Mouse (Mus musculus) midbrain, embryonic 16.5 days (tissue): ENCODE results near the gene Pphln1. TPM values are rescaled to one million over a fixed set of nuclear protein-coding genes. Genes with fewer than 3 reads are reported as not detected.

Experiments
- ATAC-seq: fragments of 200-750 bp; cut with Nextera tagmentation; 2 replicates; pipeline ENCODE4 v1.8.0; 2017; ENCODE audit warnings: moderate TSS enrichment
- H3K27ac ChIP-seq: fragments of 300-500 bp; sonication (generic); 2 replicates; pipeline ENCODE4 v1.5.1; 2014; ENCODE audit warnings: mild to moderate bottlenecking, low read length, mixed read lengths
- H3K27me3 ChIP-seq: fragments of 300-500 bp; sonication (generic); 2 replicates; pipeline ENCODE4 v1.6.1; 2014; ENCODE audit warnings: low read depth, low read length, mixed read lengths; ENCODE audit not compliant: control insufficient read depth, insufficient read depth
- H3K36me3 ChIP-seq: fragments of 300-500 bp; sonication (generic); 2 replicates; pipeline ENCODE4 v1.6.1; 2014; ENCODE audit warnings: mild to moderate bottlenecking, low read length, moderate library complexity, mixed read lengths; ENCODE audit not compliant: control insufficient read depth, insufficient read depth
- H3K4me1 ChIP-seq: fragments of 300-500 bp; sonication (generic); 2 replicates; pipeline ENCODE4 v1.6.1; 2014; ENCODE audit warnings: mild to moderate bottlenecking, low read length, mixed read lengths; ENCODE audit not compliant: control insufficient read depth, insufficient read depth
- H3K4me2 ChIP-seq: fragments of 300-500 bp; sonication (generic); 2 replicates; pipeline ENCODE4 v1.6.1; 2014; ENCODE audit warnings: mild to moderate bottlenecking, low read length, mixed read lengths
- H3K4me3 ChIP-seq: fragments of 300-500 bp; sonication (generic); 2 replicates; pipeline ENCODE4 v1.5.1; 2014; ENCODE audit warnings: low read depth, mild to moderate bottlenecking, low read length, moderate library complexity, mixed read lengths
- H3K9ac ChIP-seq: fragments of 300-500 bp; sonication (generic); 2 replicates; pipeline ENCODE4 v1.6.1; 2014; ENCODE audit warnings: low read depth, low read length, mixed read lengths
- H3K9me3 ChIP-seq: fragments of 300-500 bp; sonication (generic); replicated peaks from 2 replicates; pipeline ENCODE4 v1.6.1; 2014; ENCODE audit warnings: mild to moderate bottlenecking, low read length, mixed read lengths; ENCODE audit not compliant: control insufficient read depth, poor library complexity, severe bottlenecking
- WGBS: fragments of 180-500 bp; shearing (Covaris S2); extraction: QIAGEN DNeasy Blood & Tissue Kit; methylation state at CpG from one replicate; pipeline ENCODE4 v1.1.7; 2014; 5-methylcytosine and 5-hydroxymethylcytosine counted together
- polyA plus RNA-seq: library from polyadenylated mRNA; unstranded; fragments of >200 nt; fragmentation: Nextera tagmentation; extraction: Ambion mirVana; gene quantifications from 2 replicates; pipeline ENCODE4 v1.2.1, GENCODE M21; 2015

Pphln1 gene
- polyA plus RNA-seq, 1 experiment from 2014 or later, result 37.2 TPM

DNA sequence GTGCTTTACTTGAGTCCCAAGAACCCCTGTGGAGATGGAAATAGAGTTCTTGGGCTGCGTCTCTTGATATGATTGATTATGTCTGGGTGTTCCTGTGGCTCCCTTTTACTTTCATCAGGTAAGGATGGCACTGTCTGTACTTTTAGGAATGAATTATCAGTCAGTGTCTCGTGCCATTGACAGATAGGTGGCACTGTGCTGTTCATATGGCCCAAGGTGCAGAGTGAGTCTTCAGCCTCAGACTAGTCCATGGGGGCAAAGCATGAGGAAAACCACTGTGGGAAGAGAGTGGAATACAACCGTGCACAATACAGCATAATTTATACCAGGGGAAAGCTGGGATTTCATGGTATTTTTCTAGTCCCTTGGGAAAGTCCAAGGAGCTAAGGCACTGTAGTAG lies 80.5 kb downstream of the Pphln1 start:
- Histone ChIP-seq H3K27me3 (no peaks in the 10 kb centered on the region), H3K36me3 (no peaks in the 10 kb centered on the region), H3K4me2 (no peak overlapping the region), H3K4me3 (no peak overlapping the region), H3K27ac (no peak overlapping the region), H3K4me1 (peaks cover 11% of the 10 kb centered on the region), H3K9ac (no peak overlapping the region), H3K9me3 (no peaks in the 10 kb centered on the region)
- 80% methylated on average over 3 of the region's 3 CpGs for WGBS
- ATAC-seq, result no peak

DNA sequence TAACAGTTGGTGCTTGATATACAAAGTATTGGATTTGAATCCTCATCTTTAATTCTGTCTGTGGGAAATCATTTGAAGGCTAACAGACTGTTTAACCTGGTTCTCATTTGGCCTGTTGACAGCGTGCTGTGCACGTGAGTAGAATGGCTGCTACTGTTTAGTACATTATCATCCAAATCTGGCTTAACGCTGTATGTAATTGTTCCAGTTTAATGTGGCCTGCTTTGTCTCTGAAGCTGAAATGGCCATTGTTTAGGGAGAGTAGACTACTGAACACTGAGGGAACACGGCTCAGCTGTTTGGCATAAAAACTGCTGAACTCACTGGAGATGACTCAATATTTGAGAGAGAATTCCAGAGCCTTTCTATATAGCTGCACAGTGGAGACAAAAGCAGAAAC lies 81.3 kb downstream of the Pphln1 start:
- H3K4me1 ChIP-seq, result peaks cover 11% of the 10 kb centered on the region
- H3K9ac ChIP-seq, result no peak overlapping the region
- no peaks in the 10 kb centered on the region for H3K27me3 ChIP-seq
- ATAC-seq, result no peak
- H3K4me3 ChIP-seq, result no peak overlapping the region
- H3K27ac ChIP-seq, result 0 out of 2 replicates have a peak overlapping the region, but pooled peaks have one; percentile 42
- no peaks in the 10 kb centered on the region for H3K9me3 ChIP-seq
- 28% methylated on average over 4 of the region's 4 CpGs for WGBS
- H3K4me2 ChIP-seq, result no peak overlapping the region
- H3K36me3 ChIP-seq, result no peaks in the 10 kb centered on the region

DNA sequence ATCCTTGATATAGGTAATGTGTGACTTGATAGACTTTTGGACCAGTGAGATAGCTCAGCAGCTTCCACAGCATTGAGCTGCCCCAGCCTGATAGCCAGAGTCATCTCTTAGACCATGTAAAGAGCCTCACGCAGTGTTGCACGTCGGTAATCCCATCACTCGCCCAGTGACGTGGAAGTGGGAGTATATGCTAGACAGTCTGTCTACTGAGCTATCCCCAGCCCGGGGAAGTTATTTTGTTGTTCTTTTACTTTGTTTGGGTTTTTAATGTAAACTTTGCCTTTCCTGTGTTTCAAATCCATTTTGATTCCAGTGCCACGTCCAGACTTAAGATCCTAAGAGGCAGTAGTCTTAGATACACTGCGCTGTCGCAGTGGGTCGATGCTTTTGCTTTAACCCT lies 83.0 kb downstream of the Pphln1 start:
- H3K9ac ChIP-seq, result no peak overlapping the region
- H3K4me3 ChIP-seq, result no peak overlapping the region
- H3K36me3 ChIP-seq, result no peaks in the 10 kb centered on the region
- no peaks in the 10 kb centered on the region for H3K27me3 ChIP-seq
- H3K4me1 ChIP-seq, result peaks cover 11% of the 10 kb centered on the region
- no peak overlapping the region for H3K27ac ChIP-seq
- no peak overlapping the region for H3K4me2 ChIP-seq
- no peaks in the 10 kb centered on the region for H3K9me3 ChIP-seq
- ATAC-seq, result no peak
- 80% methylated on average over 10 of the region's 10 CpGs for WGBS

DNA sequence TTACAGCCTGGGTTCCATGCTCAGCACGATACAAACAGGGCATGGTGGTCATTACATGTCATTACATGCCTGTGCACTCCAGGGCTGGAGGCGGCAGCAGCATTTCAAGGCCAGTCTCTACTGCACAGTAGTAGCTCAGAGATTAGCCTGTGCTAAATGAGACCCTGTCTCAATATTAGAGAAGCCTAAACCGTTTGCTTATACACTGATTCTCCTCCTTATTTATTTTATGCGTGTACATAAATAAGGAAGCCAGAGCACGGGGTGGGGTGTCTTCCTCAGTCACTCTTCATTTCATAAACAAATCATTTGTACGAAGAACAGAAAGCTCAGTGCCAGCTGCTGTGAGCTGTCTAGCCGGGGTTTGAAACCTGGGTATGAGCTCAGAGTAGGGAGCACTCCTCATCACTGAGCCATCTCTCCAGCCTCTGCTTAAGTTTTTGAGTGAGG lies 86.1 kb downstream of the Pphln1 start:
- Histone ChIP-seq H3K27ac (no peak overlapping the region), H3K4me2 (no peak overlapping the region), H3K4me3 (no peak overlapping the region), H3K9me3 (no peaks in the 10 kb centered on the region), H3K27me3 (no peaks in the 10 kb centered on the region), H3K4me1 (peaks cover 3% of the 10 kb centered on the region), H3K36me3 (no peaks in the 10 kb centered on the region), H3K9ac (no peak overlapping the region)
- no peak for ATAC-seq
- WGBS, result 84% methylated on average over 7 of the region's 7 CpGs

DNA sequence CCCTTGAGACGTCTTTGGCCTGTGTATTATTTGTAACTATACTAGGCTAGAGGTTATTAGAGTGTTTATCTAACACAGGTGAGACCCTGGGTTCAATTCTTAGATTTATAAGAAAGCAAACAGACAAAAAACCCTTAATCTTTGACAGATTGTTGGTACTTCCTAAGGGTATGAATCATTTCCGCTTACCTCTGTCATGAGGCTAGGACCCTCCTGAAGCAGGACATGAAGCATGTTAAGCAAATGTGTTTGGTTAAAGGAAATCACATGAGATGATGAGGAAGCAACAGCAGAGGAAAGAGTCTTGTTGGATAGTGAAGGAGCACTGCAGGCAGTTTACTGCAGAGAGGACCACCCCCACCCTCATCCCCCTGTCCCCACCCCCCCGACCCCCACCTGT lies 87.1 kb downstream of the Pphln1 start:
- H3K27me3 ChIP-seq, result no peaks in the 10 kb centered on the region
- WGBS, result 86% methylated on average over 3 of the region's 3 CpGs
- H3K27ac ChIP-seq, result no peak overlapping the region
- no peaks in the 10 kb centered on the region for H3K36me3 ChIP-seq
- no peak overlapping the region for H3K4me2 ChIP-seq
- H3K9me3 ChIP-seq, result no peaks in the 10 kb centered on the region
- no peak overlapping the region for H3K9ac ChIP-seq
- no peak for ATAC-seq
- no peaks in the 10 kb centered on the region; the same call in 1 of the 2 replicates for H3K4me1 ChIP-seq
- no peak overlapping the region for H3K4me3 ChIP-seq

DNA sequence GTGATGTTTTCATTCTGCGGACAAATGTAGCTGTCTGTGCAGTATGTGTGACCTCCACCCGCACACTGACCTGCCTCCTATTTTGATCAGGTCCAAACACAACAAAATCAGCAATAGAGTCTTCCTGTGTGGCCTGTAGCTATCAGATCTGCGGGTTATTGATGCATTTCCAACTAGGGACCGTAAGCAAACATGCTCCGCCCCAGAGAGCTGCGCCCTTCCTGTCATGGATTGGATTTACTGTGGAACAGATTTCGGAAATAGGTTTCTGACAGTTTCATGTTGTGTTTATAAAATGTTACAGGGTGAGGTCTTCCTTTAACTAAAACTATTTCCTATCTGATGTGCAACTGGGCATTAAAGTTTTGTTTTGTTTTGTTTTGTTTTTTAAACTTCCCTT lies 87.9 kb downstream of the Pphln1 start:
- H3K27me3 ChIP-seq, result no peaks in the 10 kb centered on the region
- ATAC-seq, result no peak
- WGBS, result 88% methylated on average over 7 of the region's 7 CpGs
- H3K9ac ChIP-seq, result no peak overlapping the region
- no peak overlapping the region for H3K4me3 ChIP-seq
- H3K4me2 ChIP-seq, result no peak overlapping the region
- no peaks in the 10 kb centered on the region for H3K36me3 ChIP-seq
- H3K27ac ChIP-seq, result no peak overlapping the region
- no peaks in the 10 kb centered on the region for H3K9me3 ChIP-seq
- H3K4me1 ChIP-seq, result no peaks in the 10 kb centered on the region; the same call in 1 of the 2 replicates

DNA sequence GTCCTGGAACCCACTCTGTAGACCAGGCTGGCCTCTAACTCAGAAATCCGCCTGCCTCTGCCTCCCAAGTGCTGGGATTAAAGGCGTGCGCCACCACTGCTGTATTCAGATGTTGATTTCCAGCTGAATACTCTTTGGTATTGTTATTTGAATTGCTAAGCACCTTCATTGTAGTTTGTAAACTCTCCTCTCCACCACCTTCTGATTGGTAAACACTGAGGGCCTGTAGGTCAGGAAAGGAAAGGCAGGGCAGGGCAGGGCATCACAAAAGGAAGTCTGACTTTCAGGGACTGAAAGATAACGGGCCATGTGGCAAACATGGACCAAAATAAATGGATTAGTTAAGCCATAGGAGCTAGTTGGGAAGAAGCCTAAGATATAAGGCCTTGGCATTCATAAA lies 91.4 kb downstream of the Pphln1 start:
- Histone ChIP-seq H3K9ac (no peak overlapping the region), H3K27me3 (no peaks in the 10 kb centered on the region), H3K4me1 (no peaks in the 10 kb centered on the region; the same call in 1 of the 2 replicates), H3K9me3 (no peaks in the 10 kb centered on the region), H3K4me3 (no peak overlapping the region), H3K36me3 (no peaks in the 10 kb centered on the region), H3K4me2 (no peak overlapping the region), H3K27ac (no peak overlapping the region)
- no peak for ATAC-seq
- WGBS, result 79% methylated on average over 4 of the region's 4 CpGs

DNA sequence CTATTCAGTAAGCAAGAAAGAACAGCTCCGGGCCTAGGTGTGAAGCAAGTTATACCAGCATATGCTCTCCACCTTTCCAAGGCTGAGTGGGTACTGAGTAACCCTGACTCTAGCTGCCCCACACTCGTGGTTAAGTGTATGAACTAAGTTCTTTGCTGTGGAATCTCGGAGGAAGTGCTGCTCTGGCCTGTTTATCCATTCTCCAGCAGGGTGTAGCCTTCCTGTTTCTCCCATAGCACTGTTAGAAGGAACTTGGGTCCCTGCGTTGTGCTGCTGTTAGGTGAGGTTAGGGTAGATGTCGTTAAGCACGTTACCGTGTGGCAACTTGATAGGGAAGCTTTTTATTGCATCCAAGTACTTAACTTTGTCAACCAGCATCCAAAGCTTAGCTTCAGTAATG lies 96.5 kb downstream of the Pphln1 start:
- H3K27ac ChIP-seq, result no peak overlapping the region
- whole genome bisulfite sequencing, result 86% methylated on average over 7 of the region's 7 CpGs
- H3K4me1 ChIP-seq, result 0 out of 2 replicates have a peak, but pooled peaks cover 4% of the 10 kb centered on the region
- no peak overlapping the region for H3K9ac ChIP-seq
- H3K4me3 ChIP-seq, result no peak overlapping the region
- H3K4me2 ChIP-seq, result no peak overlapping the region
- H3K9me3 ChIP-seq, result no peaks in the 10 kb centered on the region
- H3K27me3 ChIP-seq, result no peaks in the 10 kb centered on the region
- no peak for ATAC-seq
- H3K36me3 ChIP-seq, result peaks cover 4% of the 10 kb centered on the region; the same call in 1 of the 2 replicates

DNA sequence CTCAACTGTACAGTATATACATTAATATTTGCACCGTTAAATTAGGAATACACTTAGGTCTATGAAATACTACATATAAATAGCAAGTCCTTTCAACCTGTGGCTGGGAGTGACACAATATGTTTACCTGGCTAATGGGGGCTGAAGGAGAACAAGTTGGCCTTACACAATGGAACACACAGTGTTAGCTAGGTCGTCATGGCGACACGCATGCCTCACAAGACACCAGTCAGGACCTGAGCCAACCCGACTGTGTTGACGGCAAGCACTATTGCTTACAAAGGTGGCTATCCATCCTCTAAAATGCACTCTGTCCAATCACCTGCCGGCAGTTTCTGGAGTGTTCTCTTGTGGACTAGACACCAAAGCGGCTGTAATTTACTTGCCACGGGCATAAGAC lies 101.7 kb downstream of the Pphln1 start:
- WGBS, result 74% methylated on average over 9 of the region's 9 CpGs
- no peak for ATAC-seq
- Histone ChIP-seq H3K27ac (no peak overlapping the region), H3K9ac (no peak overlapping the region), H3K9me3 (no peaks in the 10 kb centered on the region), H3K4me1 (0 out of 2 replicates have a peak, but pooled peaks cover 4% of the 10 kb centered on the region), H3K27me3 (no peaks in the 10 kb centered on the region), H3K4me3 (no peak overlapping the region), H3K4me2 (no peak overlapping the region), H3K36me3 (peaks cover 23% of the 10 kb centered on the region)
